Mouse (Mus musculus) stomach, embryonic 15.5 days (tissue): ENCODE results near the gene Meltf. TPM values are rescaled to one million over a fixed set of nuclear protein-coding genes. Genes with fewer than 3 reads are reported as not detected.
A peak's percentile ranks its signal among the peaks of the same experiment; 100 is the strongest.
"Not testable (repeated sequence)": the region's sequence is repeated elsewhere in the genome, so short reads cannot be mapped to it uniquely, and the experiment has no call there.

Experiments
- ATAC-seq: fragments of 200-750 bp; cut with Nextera tagmentation; 2 replicates; pipeline ENCODE4 v1.8.0; 2017; ENCODE audit warnings: low read depth, moderate number of reproducible peaks, moderate TSS enrichment; ENCODE audit not compliant: insufficient read depth, low FRiP score
- H3K27ac ChIP-seq: fragments of 300-500 bp; sonication (generic); 2 replicates; pipeline ENCODE4 v1.5.1; 2015; ENCODE audit warnings: mild to moderate bottlenecking, inconsistent platforms
- H3K27me3 ChIP-seq: fragments of 300-500 bp; sonication (generic); replicated peaks from 2 replicates; pipeline ENCODE4 v1.6.1; 2015; ENCODE audit warnings: inconsistent platforms
- H3K36me3 ChIP-seq: fragments of 300-500 bp; sonication (generic); 2 replicates; pipeline ENCODE4 v1.6.1; 2015; ENCODE audit warnings: inconsistent platforms
- H3K4me1 ChIP-seq: fragments of 300-500 bp; sonication (generic); 2 replicates; pipeline ENCODE4 v1.6.1; 2015; ENCODE audit warnings: inconsistent platforms
- H3K4me2 ChIP-seq: fragments of 300-500 bp; sonication (generic); 2 replicates; pipeline ENCODE4 v1.6.1; 2015; ENCODE audit warnings: mild to moderate bottlenecking, inconsistent platforms
- H3K4me3 ChIP-seq: fragments of 300-500 bp; sonication (generic); replicated peaks from 2 replicates; pipeline ENCODE4 v1.5.1; 2015; ENCODE audit warnings: inconsistent platforms
- H3K9ac ChIP-seq: fragments of 300-500 bp; sonication (generic); 2 replicates; pipeline ENCODE4 v1.6.1; 2015; ENCODE audit warnings: inconsistent platforms
- H3K9me3 ChIP-seq: fragments of 300-500 bp; sonication (generic); 2 replicates; pipeline ENCODE4 v1.6.1; 2016; ENCODE audit warnings: inconsistent platforms
- WGBS: fragments of 180-500 bp; shearing (Covaris S2); methylation state at CpG from one replicate; pipeline ENCODE4 v1.1.7; 2015; 5-methylcytosine and 5-hydroxymethylcytosine counted together
- polyA plus RNA-seq: library from polyadenylated mRNA; unstranded; fragments of >200 nt; fragmentation: Nextera tagmentation; extraction: Ambion mirVana; gene quantifications from 2 replicates; pipeline ENCODE4 v1.2.1, GENCODE M21; 2015

Gene Meltf
- polyA plus RNA-seq, 1 experiment from 2014 or later, result 1.4 TPM

GRCm38 (mm10) chr16:31940586-31940985 is 62.0 kb downstream of the Meltf start:
- no peak for ATAC-seq
- Histone ChIP-seq H3K9ac (no peak overlapping the region), H3K4me2 (no peak overlapping the region), H3K4me1 (peaks cover 6% of the 10 kb centered on the region; the same call in 1 of the 2 replicates), H3K9me3 (no peaks in the 10 kb centered on the region), H3K36me3 (no peaks in the 10 kb centered on the region), H3K27me3 (peaks cover 5% of the 10 kb centered on the region), H3K4me3 (no peak overlapping the region), H3K27ac (no peak overlapping the region)
- WGBS, result 70% methylated on average over 2 of the region's 2 CpGs

- peaks cover 20% of the 10 kb centered on the region for H3K4me1 ChIP-seq
- H3K36me3 ChIP-seq, result no peaks in the 10 kb centered on the region
- 2% methylated on average over 10 of the region's 10 CpGs for WGBS
- no peak for ATAC-seq
- no peaks in the 10 kb centered on the region for H3K9me3 ChIP-seq
- no peaks in the 10 kb centered on the region for H3K27me3 ChIP-seq
- H3K4me3 ChIP-seq, result no peak overlapping the region
- H3K9ac ChIP-seq, result no peak overlapping the region
- H3K27ac ChIP-seq, result no peak overlapping the region
- no peak overlapping the region for H3K4me2 ChIP-seq
Observed at GRCm38 (mm10) chr16:31943980-31944379, 65.4 kb downstream of the Meltf start.

GRCm38 (mm10) chr16:31944698-31945255 is 66.2 kb downstream of the Meltf start:
- no peak overlapping the region for H3K9ac ChIP-seq
- no peaks in the 10 kb centered on the region for H3K9me3 ChIP-seq
- no peaks in the 10 kb centered on the region for H3K27me3 ChIP-seq
- 79% methylated on average over 12 of the region's 12 CpGs for WGBS
- no peak overlapping the region for H3K4me3 ChIP-seq
- ATAC-seq, result no peak
- H3K27ac ChIP-seq, result no peak overlapping the region
- peaks cover 28% of the 10 kb centered on the region for H3K4me1 ChIP-seq
- no peaks in the 10 kb centered on the region for H3K36me3 ChIP-seq
- H3K4me2 ChIP-seq, result no peak overlapping the region

GRCm38 (mm10) chr16:31945372-31945771 is 66.8 kb downstream of the Meltf start:
- no peak overlapping the region for H3K27ac ChIP-seq
- no peaks in the 10 kb centered on the region for H3K27me3 ChIP-seq
- ATAC-seq, result no peak
- peaks cover 28% of the 10 kb centered on the region for H3K4me1 ChIP-seq
- no peak overlapping the region for H3K4me3 ChIP-seq
- no peak overlapping the region for H3K4me2 ChIP-seq
- WGBS, result 90% methylated on average over 6 of the region's 6 CpGs
- no peak overlapping the region for H3K9ac ChIP-seq
- no peaks in the 10 kb centered on the region for H3K36me3 ChIP-seq
- H3K9me3 ChIP-seq, result no peaks in the 10 kb centered on the region

GRCm38 (mm10) chr16:31945986-31946385 is 67.4 kb downstream of the Meltf start:
- H3K27ac ChIP-seq, result not testable (repeated sequence)
- WGBS, result 88% methylated on average over 6 of the region's 6 CpGs

DNA sequence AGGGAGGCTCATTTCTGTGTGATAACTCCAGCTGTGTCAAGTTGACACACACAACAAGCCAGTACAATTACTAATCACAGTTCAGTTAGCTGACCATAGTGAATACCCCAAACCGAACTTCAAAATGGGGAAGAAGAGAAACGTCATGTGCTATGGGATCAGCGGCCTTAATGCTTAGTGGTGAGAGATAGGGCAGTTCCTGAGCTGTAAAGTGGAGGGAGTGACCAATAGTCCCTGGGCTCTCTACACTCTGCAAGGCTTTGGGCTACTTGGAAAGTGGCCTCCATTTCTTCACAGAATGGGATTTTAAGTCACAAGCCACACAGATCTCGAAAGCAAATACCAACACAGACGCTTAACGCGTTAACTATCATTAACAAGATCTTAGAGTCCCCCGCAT is 68.7 kb downstream of the Meltf start:
- H3K27ac ChIP-seq, result no peak overlapping the region; the same call in 1 of the 2 replicates
- 22% methylated on average over 8 of the region's 8 CpGs for WGBS
- H3K27me3 ChIP-seq, result no peaks in the 10 kb centered on the region

More at GRCm38 (mm10) chr16:31945986-31946385, 67.4 kb downstream of the Meltf start:
- not testable (repeated sequence) for H3K4me2 ChIP-seq, ATAC-seq, H3K9me3 ChIP-seq, H3K9ac ChIP-seq, H3K36me3 ChIP-seq, H3K27me3 ChIP-seq, H3K4me3 ChIP-seq
- H3K4me1 ChIP-seq, result peaks cover 28% of the 10 kb centered on the region

GRCm38 (mm10) chr16:31947901-31948316 is 69.3 kb downstream of the Meltf start:
- Histone ChIP-seq H3K27me3 (no peaks in the 10 kb centered on the region), H3K36me3 (peaks cover 9% of the 10 kb centered on the region), H3K9me3 (no peaks in the 10 kb centered on the region), H3K4me2 (peak overlapping the region; percentile 79), H3K4me3 (peak overlapping the region; percentile 94), H3K9ac (peak overlapping the region; percentile 89), H3K4me1 (peaks cover 28% of the 10 kb centered on the region), H3K27ac (peak overlapping the region; percentile 95)
- ATAC-seq, result peak; percentile 56
- under 1% methylated on average over 38 of the region's 38 CpGs for WGBS

More for the DNA sequence above, 68.7 kb downstream of the Meltf start:
- Histone ChIP-seq H3K4me3 (peak overlapping the region; percentile 94), H3K4me2 (peak overlapping the region; percentile 79), H3K4me1 (peaks cover 28% of the 10 kb centered on the region), H3K9ac (peak overlapping the region; percentile 89), H3K9me3 (no peaks in the 10 kb centered on the region), H3K36me3 (peaks cover 9% of the 10 kb centered on the region)
- ATAC-seq, result no peak

- WGBS, result under 1% methylated on average over 55 of the region's 55 CpGs
Observed at GRCm38 (mm10) chr16:31948345-31948774, 69.8 kb downstream of the Meltf start, which contains the start of the genes 0610012G03Rik and Ncbp2. TSS of gene 0610012G03Rik (minus strand) at chr16:31948494. TSS of gene Ncbp2 (plus strand) at chr16:31948513.

More at GRCm38 (mm10) chr16:31948345-31948774, 69.8 kb downstream of the Meltf start, which contains the start of the genes 0610012G03Rik and Ncbp2:
- peak; percentile 91 for ATAC-seq
- Histone ChIP-seq H3K4me2 (peak within 1 kb of the TSS; percentile 82), H3K4me1 (peaks cover 28% of the 10 kb centered on the region), H3K9ac (peak within 1 kb of the TSS; percentile 89), H3K36me3 (peaks cover 9% of the 10 kb centered on the region), H3K4me3 (peak within 1 kb of the TSS; percentile 94), H3K9me3 (no peaks in the 10 kb centered on the region), H3K27ac (peak within 1 kb of the TSS; percentile 95), H3K27me3 (no peaks in the 10 kb centered on the region)

Other genes starting within 250 kb of the Meltf start
- 25.0 and 26.3 TPM in 2 replicates for gene Dlg1, start 215.4 kb upstream of the Meltf start, polyA plus RNA-seq
- 0.51 and 0.72 TPM in 2 replicates for gene Pigz, start 55.0 kb downstream of the Meltf start, polyA plus RNA-seq
- 88.0 and 94.6 TPM in 2 replicates for gene 0610012G03Rik, start 69.7 kb downstream of the Meltf start, polyA plus RNA-seq
- 94.6 and 95.5 TPM in 2 replicates for gene Ncbp2, start 69.7 kb downstream of the Meltf start, polyA plus RNA-seq
- 11.3 and 13.8 TPM in 2 replicates for gene Senp5, start 124.5 kb downstream of the Meltf start, polyA plus RNA-seq
- gene Pak2, start 200.5 kb downstream of the Meltf start, polyA plus RNA-seq, result 33.6 and 36.6 TPM in 2 replicates
- 89.0 and 91.8 TPM in 2 replicates for gene Pigx, start 220.9 kb downstream of the Meltf start, polyA plus RNA-seq
- 26.6 and 27.8 TPM in 2 replicates for gene Cep19, start 221.0 kb downstream of the Meltf start, polyA plus RNA-seq